Mouse (Mus musculus) layer of hippocampus, postnatal 36 days (tissue): ENCODE measurements around the gene Isyna1. TPM values are rescaled to one million over a fixed set of nuclear protein-coding genes. Genes with fewer than 3 reads are reported as not detected.

Experiments used
- DNase-seq, 2 experiments: peaks; one replicate each; pipeline ENCODE4 v3.0.0; 2022
- total RNA-seq, 2 experiments: library from RNA; stranded (reverse); gene quantifications; 2 replicates each; pipeline ENCODE4 v1.2.3; 2021

Gene Isyna1
- total RNA-seq, 2 experiments from 2014 or later: 42.9 to 54.3 TPM

GRCm38 (mm10) chr8:70628986-70629490, 34.9 kb downstream of the Isyna1 start:
- no peak for DNase-seq

DNA sequence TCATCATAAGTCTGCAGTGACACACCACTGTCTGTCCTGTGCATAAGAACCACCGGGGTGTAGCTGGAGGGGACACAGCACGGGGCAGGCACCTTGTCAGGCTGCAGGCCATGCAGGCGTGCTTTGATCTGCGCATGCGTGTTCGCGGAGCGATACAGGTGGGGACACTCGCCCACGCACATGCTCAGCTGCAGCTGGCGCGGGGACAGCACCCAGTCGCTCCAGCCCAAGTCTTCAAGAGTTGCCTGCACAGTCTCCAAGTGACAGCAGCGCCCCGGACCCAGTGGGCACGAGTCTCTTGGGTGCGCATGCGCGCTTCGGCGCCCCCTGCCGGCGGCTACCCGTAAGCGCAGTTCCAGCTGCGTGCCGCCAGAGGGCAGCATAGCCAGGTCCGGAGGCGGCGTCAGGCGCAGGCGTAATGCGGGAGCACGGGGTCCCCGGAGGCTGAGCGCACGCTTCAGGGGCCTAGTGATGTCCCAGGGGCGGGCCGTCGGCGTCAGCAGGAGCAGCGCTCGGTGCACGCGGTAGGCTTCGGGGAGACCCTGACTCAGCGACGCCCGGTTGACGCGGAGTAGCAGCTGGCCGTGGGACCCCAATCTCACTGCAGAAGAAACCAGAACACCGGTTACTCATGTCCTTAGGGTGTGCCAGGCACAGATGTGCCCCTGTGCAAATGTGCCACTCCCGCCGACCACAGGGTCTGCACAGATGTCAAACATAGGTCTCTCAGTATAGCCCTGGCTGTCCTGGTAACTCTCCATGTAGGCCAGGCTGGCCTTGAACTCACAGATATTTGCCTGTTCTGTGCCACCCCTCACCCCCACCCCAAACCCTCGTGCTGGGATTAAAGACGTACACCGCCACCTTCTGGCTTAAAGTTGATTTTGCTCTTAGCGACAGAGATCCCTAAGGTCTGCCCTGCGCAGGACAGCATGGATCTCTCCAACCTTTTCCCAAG, 35.7 kb downstream of the Isyna1 start:
- DNase-seq: peak; percentile 91 to 93

- no peak for DNase-seq
These were observed 36.6 kb downstream of the Isyna1 start for GRCm38 (mm10) chr8:70630532-70631381.

- DNase-seq: no peak
These were observed 37.3 kb downstream of the Isyna1 start for GRCm38 (mm10) chr8:70631436-70631835.

DNA sequence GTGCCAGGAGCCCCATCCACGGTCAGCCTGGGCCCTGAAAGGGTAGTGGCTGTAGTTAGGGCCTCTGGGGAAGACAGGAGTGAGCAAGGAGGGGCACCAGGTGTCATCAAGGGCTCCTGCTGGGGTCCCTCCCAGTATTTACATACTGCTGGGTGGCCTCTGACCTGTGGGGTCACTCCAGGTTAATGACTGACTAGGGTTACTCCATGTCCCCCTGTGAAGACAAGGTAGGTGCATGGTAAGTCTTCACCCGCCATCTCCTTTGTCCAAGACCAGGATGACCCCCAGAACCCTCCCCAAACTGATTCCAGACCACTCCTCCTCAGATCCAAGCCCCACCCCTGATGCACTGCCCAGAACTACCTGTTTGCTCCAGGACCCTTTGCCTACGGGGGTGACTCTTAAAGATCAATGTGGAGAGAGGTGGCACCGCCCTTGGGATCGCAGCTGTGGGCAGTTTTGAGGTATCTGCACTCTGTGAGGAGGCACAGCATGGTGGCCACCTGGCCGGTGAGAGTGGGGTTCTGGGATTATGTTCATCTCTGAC, 38.2 kb downstream of the Isyna1 start, which contains the start of gene Gdf15:
Gene Gdf15, minus strand, starts transcription at position 111 of the 547 bp plus-strand sequence.
- DNase-seq: no peak

GRCm38 (mm10) chr8:70634066-70634465, 39.9 kb downstream of the Isyna1 start:
- DNase-seq: no peak

DNA sequence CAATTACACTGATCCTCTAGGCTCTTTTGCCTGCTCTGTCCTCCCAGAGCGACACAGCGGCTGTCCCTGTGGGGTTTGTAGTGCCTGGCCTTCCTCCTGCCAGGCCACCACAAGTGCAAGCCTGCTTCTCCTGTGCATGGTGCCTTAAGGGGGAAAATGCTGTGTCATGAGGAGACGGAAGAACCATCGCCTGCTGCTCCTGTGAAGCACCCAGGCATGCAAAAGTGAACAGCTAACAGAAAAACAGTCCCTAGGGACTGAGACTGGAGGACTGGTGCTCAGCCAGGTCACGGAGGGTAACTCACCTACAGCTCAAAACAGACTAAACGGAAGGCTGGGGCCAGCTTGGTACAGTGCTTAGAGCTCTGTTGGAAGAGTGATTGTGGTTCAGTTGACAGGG, 41.4 kb downstream of the Isyna1 start:
- DNase-seq: no peak

DNA sequence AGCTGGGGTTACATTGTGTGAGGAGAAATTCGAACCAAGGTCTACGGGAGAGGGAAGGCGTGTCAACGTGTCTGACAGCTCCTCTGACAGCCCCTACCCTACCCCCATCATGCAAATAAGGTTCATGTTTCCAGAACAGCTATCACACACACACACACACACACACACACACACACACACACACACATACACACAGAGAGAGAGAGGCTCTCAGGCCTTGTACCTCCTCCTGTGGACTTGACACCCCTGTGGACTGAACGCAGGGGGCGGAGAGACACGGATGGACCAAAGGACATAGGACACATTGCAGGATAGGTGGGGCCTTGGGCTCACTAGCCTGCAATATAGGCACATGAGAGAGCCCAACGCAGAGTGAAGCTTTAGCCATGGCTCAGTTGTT, 42.7 kb downstream of the Isyna1 start:
- DNase-seq: no peak

- DNase-seq: no peak
These were observed 44.6 kb downstream of the Isyna1 start for GRCm38 (mm10) chr8:70638752-70639151.

DNA sequence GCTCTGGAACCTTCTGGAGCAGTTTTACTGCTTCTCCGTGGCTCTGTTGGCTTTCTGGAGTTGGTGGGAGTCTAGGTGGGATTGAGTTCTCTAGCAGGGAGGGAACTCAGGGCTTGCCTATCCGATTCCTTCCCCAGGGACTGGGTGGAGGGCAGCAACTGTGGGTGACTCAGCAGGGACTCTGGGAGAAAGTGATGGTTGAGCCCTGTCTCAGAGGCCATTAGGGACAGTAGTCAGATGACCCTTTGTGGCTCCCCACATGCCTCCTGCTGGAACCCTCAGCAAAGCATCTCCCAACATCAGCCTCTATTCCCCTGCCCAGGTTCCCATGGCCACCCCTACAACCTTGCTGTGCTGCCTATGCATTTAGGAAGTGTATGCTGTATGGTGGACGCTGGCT, 48.8 kb downstream of the Isyna1 start:
- DNase-seq: no peak

GRCm38 (mm10) chr8:70644065-70644464, 49.9 kb downstream of the Isyna1 start:
- DNase-seq: no peak

DNA sequence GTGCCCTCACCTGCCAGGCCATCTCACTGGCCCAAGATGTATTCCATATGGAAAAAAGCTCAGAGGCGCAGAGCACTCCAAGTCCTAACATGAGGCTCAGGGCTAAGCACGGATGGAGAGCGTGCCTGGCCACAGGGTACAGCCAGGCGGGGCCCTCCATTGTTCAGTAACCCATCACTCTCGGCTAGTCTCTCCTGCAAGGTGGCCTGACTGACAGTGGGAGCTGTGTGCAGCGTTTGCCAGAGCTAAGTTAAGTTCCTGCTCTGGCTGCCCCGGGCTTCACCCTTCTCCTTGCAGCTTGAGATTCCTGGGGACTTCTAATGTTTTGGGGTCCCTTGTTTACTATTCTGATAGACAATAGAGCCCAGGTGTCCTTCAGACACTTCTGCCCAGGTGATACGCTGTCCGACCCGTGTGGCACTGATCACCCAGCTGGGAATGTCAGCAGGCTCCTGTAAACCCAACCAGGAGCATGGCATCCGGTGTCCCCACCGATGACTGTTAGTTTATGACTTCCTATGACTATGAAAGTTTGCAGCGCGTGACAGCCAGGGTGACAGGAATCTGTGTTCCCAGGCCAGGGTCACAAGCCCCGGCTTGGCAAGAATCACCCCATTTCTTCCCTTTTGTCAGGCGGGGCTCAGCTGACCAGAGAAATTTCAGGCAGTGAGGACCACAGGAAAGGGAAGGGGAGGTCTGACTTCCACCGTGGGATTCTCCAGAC, 51.5 kb downstream of the Isyna1 start:
- no peak for DNase-seq

DNA sequence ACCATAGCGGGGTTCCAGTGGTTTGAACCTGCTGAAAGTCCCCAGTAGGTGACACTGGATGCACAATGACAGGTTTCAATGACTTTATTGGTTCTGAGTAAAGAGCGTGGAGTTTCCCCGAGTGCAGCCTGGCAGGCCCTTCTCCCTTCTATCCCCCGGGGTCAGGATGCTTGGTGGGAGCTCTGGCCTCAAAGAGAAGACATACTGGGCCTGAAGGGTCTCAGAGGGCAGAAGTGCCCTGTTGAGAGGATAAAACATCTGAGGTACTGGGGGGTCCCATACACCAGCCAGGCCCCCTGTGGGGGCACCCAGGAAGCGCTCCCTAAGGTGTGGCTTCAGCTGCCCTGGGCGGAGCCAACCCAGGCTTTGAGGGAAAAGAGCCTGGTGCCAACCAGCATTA, 52.2 kb downstream of the Isyna1 start:
- no peak for DNase-seq

DNA sequence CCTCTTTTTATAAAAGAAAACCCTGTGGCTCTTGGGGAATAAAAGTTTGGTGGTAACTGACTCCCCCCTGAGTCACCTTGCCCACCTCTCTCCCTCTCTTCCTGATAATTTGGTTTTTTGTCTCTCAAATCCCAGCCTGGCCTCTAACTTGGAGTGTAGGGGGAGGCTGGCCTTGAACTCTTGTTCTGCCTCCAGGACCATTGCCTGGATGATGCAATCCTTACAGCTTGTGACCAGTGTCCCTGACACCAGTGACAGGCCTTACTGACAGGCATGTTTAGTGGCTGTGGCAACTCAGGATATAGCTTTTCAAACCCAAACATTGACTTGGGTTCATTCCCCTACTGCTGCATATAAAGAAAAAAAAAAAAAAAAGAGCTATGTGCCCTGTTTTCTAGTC, 52.6 kb downstream of the Isyna1 start:
- DNase-seq: no peak

Other genes with a start within 250 kb of the Isyna1 start
- 10 to 100 TPM; 70.4 to 72.6 TPM for gene Upf1, start 241.1 kb upstream of the Isyna1 start, total RNA-seq
- gene Comp, start 220.8 kb upstream of the Isyna1 start, total RNA-seq: under 1 TPM; 0.32 to 0.91 TPM
- gene Crtc1, start 154.8 kb upstream of the Isyna1 start, total RNA-seq: 100 to 1,000 TPM; 181 to 187 TPM
- 10 to 100 TPM; 57.4 to 59.0 TPM for gene Klhl26, start 117.4 kb upstream of the Isyna1 start, total RNA-seq
- 100 to 1,000 TPM; 312 to 335 TPM for gene Tmem59l, start 107.0 kb upstream of the Isyna1 start, total RNA-seq
- gene Crlf1, start 101.2 kb upstream of the Isyna1 start, total RNA-seq: 10 to 100 TPM; 42.9 to 45.2 TPM
- 100 to 1,000 TPM in 1 of 2 experiments, 10 to 100 TPM in 1; 97.5 to 102 TPM for gene Rex1bd, start 87.6 kb upstream of the Isyna1 start, total RNA-seq
- 100 to 1,000 TPM; 947 to 957 TPM for gene Uba52, start 83.6 kb upstream of the Isyna1 start, total RNA-seq
- 100 to 1,000 TPM; 436 to 447 TPM for gene Fkbp8, start 66.6 kb upstream of the Isyna1 start, total RNA-seq
- gene Kxd1, start 66.4 kb upstream of the Isyna1 start, total RNA-seq: 10 to 100 TPM; 38.2 to 38.3 TPM
- gene Ell, start 54.9 kb upstream of the Isyna1 start, total RNA-seq: 10 to 100 TPM; 18.6 to 23.4 TPM
- gene Ssbp4, start 14.5 kb downstream of the Isyna1 start, total RNA-seq: 100 to 1,000 TPM; 276 to 279 TPM
- gene Lrrc25, start 21.8 kb downstream of the Isyna1 start, total RNA-seq: 1 to 10 TPM in 1 of 2 experiments, under 1 TPM in 1; 0.33 to 1.0 TPM
- gene Gdf15, start 38.1 kb downstream of the Isyna1 start, total RNA-seq: not detected
- gene Pgpep1, start 66.0 kb downstream of the Isyna1 start, total RNA-seq: 10 to 100 TPM; 23.1 TPM
- gene Lsm4, start 78.9 kb downstream of the Isyna1 start, total RNA-seq: 10 to 100 TPM; 60.3 to 68.5 TPM
- gene Jund, start 104.6 kb downstream of the Isyna1 start, total RNA-seq: 100 to 1,000 TPM; 157 to 183 TPM
- under 1 TPM; 0.08 to 0.10 TPM for gene Iqcn, start 109.1 kb downstream of the Isyna1 start, total RNA-seq
- gene Gm3336, start 124.2 kb downstream of the Isyna1 start, total RNA-seq: not detected
- gene Pde4c, start 129.3 kb downstream of the Isyna1 start, total RNA-seq: 1 to 10 TPM; 1.5 to 2.4 TPM
- 100 to 1,000 TPM; 729 to 765 TPM for gene Rab3a, start 160.3 kb downstream of the Isyna1 start, total RNA-seq
- 10 to 100 TPM; 34.3 to 35.8 TPM for gene Mpv17l2, start 166.6 kb downstream of the Isyna1 start, total RNA-seq
- 100 to 1,000 TPM; 153 to 158 TPM for gene Pik3r2, start 182.3 kb downstream of the Isyna1 start, total RNA-seq
- 100 to 1,000 TPM; 452 to 459 TPM for gene Mast3, start 210.7 kb downstream of the Isyna1 start, total RNA-seq
- under 1 TPM; 0.56 to 0.87 TPM for gene Il12rb1, start 214.1 kb downstream of the Isyna1 start, total RNA-seq
- 10 to 100 TPM; 18.5 to 25.6 TPM for gene Arrdc2, start 245.3 kb downstream of the Isyna1 start, total RNA-seq